Mouse (Mus musculus) olfactory bulb, adult 2 months (tissue): Measurements from ENCODE around the gene Phgr1. TPM values are rescaled to one million over a fixed set of nuclear protein-coding genes. Genes with fewer than 3 reads are reported as not detected.

Experiments used
- H3K27ac ChIP-seq: fragments of 200-500 bp; 2 replicates; pipeline ENCODE4 v1.5.1; 2012; ENCODE audit warnings: low read depth, low read length; ENCODE audit not compliant: insufficient read depth
- H3K4me1 ChIP-seq: fragments of 200-500 bp; 2 replicates; pipeline ENCODE4 v1.6.1; 2012; ENCODE audit warnings: low read length; ENCODE audit not compliant: control insufficient read depth, insufficient read depth
- H3K4me3 ChIP-seq: fragments of 200-500 bp; 2 replicates; pipeline ENCODE4 v1.5.1; 2012; ENCODE audit warnings: mild to moderate bottlenecking, low read depth, low read length, moderate library complexity; ENCODE audit not compliant: insufficient read depth
- CTCF ChIP-seq: fragments of 200-500 bp; IDR thresholded peaks from 2 replicates; pipeline ENCODE4 v1.5.1; 2012; ENCODE audit warnings: low read depth, mild to moderate bottlenecking, low read length, moderate library complexity; ENCODE audit not compliant: insufficient read depth
- POLR2A ChIP-seq: fragments of 200-500 bp; IDR thresholded peaks from 2 replicates; pipeline ENCODE4 v1.6.1; 2012; ENCODE audit warnings: mild to moderate bottlenecking, low read depth, low read length, moderate library complexity; ENCODE audit not compliant: insufficient read depth
- WGBS: fragments of 180-500 bp; shearing (Covaris S2); methylation state at CpG from one replicate; pipeline ENCODE4 v1.1.7; 2018; 5-methylcytosine and 5-hydroxymethylcytosine counted together
- polyA plus RNA-seq: library from polyadenylated mRNA; stranded (reverse); fragments of >200 nt; gene quantifications from 2 replicates; pipeline ENCODE4 v1.2.4, GENCODE M21; 2012; ENCODE audit warnings: low replicate concordance; ENCODE audit not compliant: missing spikeins, insufficient read depth, insufficient read length

Gene Phgr1
- polyA plus RNA-seq, 1 experiment, result not detected

- no peak overlapping the region for H3K4me3 ChIP-seq
- H3K4me1 ChIP-seq, result peaks cover 16% of the 10 kb centered on the region
- H3K27ac ChIP-seq, result no peak overlapping the region
- no peak for TF ChIP-seq CTCF
- 95% methylated on average over 5 of the region's 5 CpGs for WGBS
Measured at GRCm38 (mm10) chr2:118786525-118786924, 14.0 kb downstream of the Phgr1 start.

DNA sequence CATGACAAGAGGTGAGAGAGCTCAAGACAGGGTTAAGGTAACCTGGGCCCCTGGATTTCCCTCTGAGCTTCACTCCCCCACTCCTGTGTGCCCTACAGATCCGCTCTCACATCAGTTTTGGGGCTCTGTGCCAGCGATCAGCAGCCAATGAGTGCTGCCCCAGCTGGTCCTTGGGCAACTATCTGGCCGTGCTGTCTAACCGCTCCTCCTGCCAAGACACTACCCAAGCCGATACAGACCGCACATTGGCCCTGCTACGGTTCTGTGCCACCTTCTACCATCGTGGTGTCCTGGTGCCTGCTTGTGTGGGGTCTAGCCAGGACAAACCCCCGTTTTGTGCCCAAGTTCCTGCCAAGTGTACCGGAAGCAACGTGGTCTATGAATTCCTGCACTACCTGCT, 16.9 kb downstream of the Phgr1 start:
- 70% methylated on average over 11 of the region's 11 CpGs for WGBS

DNA sequence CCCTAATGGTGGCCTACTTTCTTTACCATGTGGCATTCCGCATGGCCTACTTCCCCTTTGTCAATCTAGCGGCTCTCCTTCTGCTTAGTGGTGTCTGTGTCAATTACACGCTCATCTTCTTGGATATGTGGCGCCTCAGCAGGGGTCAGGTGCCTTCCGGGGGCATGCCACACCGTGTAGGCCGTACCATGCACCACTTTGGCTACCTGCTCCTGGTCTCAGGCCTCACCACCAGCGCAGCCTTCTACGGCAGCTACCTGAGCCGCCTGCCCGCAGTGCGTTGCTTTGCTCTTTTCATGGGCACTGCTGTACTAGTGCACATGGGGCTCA, 17.6 kb downstream of the Phgr1 start:
- 60% methylated on average over 12 of the region's 12 CpGs for WGBS

More for the DNA sequence above, 16.9 kb downstream of the Phgr1 start:
- Histone ChIP-seq H3K4me1 (peaks cover 13% of the 10 kb centered on the region), H3K27ac (no peak overlapping the region), H3K4me3 (no peak overlapping the region)
- TF ChIP-seq CTCF (no peak), POLR2A (no peak)

GRCm38 (mm10) chr2:118790551-118791525, 18.3 kb downstream of the Phgr1 start:
- WGBS, result 26% methylated on average over 44 of the region's 44 CpGs
- no peak overlapping the region for H3K27ac ChIP-seq

More for the DNA sequence above, 17.6 kb downstream of the Phgr1 start:
- H3K27ac ChIP-seq, result no peak overlapping the region
- H3K4me1 ChIP-seq, result peaks cover 13% of the 10 kb centered on the region
- TF ChIP-seq POLR2A, result no peak
- no peak for TF ChIP-seq CTCF
- no peak overlapping the region for H3K4me3 ChIP-seq

GRCm38 (mm10) chr2:118791591-118792258, 19.2 kb downstream of the Phgr1 start:
- Histone ChIP-seq H3K27ac (no peak overlapping the region), H3K4me3 (no peak overlapping the region), H3K4me1 (peaks cover 13% of the 10 kb centered on the region)
- TF ChIP-seq CTCF (no peak), POLR2A (no peak)
- WGBS, result 84% methylated on average over 26 of the region's 26 CpGs

More at GRCm38 (mm10) chr2:118790551-118791525, 18.3 kb downstream of the Phgr1 start:
- H3K4me1 ChIP-seq, result peaks cover 13% of the 10 kb centered on the region
- TF ChIP-seq POLR2A (no peak), CTCF (peak; percentile 41; the same call in 1 of the 2 replicates)
- H3K4me3 ChIP-seq, result 0 out of 2 replicates have a peak overlapping the region, but pooled peaks have one; percentile 2

DNA sequence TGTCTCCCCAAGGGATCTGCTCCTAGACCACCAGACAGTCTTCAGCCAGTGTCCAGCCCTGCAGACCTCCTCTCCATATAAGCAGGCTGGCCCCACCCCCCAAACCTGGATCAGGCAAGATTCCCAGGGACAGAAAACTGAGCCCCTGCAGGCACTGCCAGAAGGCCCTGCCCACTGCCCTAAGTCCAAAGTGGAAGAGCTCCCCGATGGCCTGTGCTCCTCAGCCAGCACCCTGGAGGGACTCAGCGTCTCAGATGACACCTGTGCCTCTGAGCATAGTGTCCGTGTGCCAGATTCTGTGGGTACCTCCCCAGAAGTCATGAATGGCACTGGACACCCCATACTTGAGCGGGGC, 19.7 kb downstream of the Phgr1 start:
- Histone ChIP-seq H3K4me1 (peaks cover 13% of the 10 kb centered on the region), H3K27ac (no peak overlapping the region), H3K4me3 (no peak overlapping the region)
- 82% methylated on average over 4 of the region's 4 CpGs for WGBS
- TF ChIP-seq POLR2A, result no peak
- no peak for TF ChIP-seq CTCF

DNA sequence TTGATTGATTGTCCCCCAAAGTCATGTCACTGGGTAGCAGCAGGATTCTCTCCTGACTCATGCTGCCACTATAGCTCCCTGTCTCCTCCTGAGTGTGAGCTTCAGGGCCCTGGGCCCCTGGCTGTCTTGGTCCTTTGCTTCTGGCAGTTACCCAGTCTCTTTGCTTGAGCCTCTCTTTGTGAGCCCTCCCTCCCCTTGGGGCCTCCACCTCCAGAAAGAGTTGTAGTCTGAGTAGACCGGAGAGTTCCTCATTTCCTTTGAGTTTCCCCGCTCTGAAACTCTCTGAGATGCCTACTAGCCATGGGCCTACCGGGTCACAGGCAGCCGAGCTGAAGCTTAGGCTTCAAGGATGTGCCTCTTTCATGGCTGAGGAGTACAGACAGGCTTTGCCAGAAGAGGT, 21.1 kb downstream of the Phgr1 start:
- Histone ChIP-seq H3K27ac (no peak overlapping the region), H3K4me1 (peaks cover 13% of the 10 kb centered on the region), H3K4me3 (no peak overlapping the region)
- no peak for TF ChIP-seq CTCF
- no peak for TF ChIP-seq POLR2A
- WGBS, result 89% methylated on average over 4 of the region's 4 CpGs

DNA sequence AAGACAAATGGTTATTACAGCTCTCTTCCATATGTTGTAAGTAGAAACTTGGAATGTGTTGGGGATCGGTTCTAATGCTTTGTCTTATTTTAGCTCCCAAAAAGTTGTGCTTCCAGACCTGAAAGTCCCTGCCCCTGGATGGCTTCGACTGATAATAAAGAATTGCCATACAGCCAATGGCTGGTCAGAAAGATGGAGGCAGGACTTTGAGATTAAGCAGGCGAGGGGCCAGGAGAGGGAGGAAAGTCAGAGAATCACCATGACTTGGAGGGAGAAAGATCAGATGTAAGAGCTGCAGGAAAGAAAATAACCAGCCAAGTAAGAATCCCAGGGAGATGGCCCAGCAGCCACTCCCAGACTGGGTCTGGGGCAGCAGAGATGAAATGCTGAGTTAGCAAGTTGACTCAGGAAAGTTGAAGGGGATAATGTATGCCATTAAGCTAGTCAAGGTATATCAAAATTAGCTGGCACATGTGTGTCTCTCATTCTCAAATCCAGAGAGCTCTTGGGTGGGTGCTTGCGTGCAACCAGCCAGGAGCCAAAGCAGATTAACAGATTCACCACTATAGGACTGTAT, 30.1 kb downstream of the Phgr1 start:
- TF ChIP-seq POLR2A (no peak), CTCF (no peak)
- H3K4me1 ChIP-seq, result no peaks in the 10 kb centered on the region
- H3K4me3 ChIP-seq, result no peak overlapping the region
- 70% methylated on average over 4 of the region's 4 CpGs for WGBS
- H3K27ac ChIP-seq, result no peak overlapping the region

DNA sequence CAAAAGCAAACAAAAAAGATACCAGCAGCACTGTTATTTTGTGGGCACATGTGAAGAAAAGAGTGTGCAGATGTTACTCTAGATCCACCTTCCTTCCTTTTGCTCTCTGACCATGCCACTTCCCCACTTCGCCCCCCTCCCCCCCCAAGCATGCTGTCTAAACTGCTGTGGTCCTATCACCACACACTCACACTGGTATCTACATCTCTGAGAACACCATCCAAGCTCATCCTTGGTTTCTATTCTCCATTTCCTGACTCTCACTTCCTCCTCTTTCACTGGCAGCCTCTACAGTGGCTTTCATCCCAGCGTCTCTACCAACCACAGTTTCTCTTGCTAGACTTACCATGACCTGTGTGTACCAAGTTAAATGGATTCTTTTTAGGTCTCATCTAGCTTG, 31.9 kb downstream of the Phgr1 start:
- no peak for TF ChIP-seq POLR2A
- no peak for TF ChIP-seq CTCF
- Histone ChIP-seq H3K4me1 (no peaks in the 10 kb centered on the region), H3K4me3 (no peak overlapping the region), H3K27ac (no peak overlapping the region)
- WGBS, result 77% methylated on average over 2 of the region's 2 CpGs

- 82% methylated on average over 3 of the region's 3 CpGs for WGBS
- Histone ChIP-seq H3K27ac (no peak overlapping the region), H3K4me3 (no peak overlapping the region), H3K4me1 (no peaks in the 10 kb centered on the region)
- TF ChIP-seq POLR2A (no peak), CTCF (no peak)
Measured at GRCm38 (mm10) chr2:118805137-118805536, 32.6 kb downstream of the Phgr1 start.
